Mouse (Mus musculus): ENCODE data around the gene Slu7.

Gene Slu7

GRCm38 (mm10) chr11:43484652-43485051, 51.1 kb downstream of the Slu7 start:
- no peak for DNase-seq (ENCODE audit: low spot score in 2 of 2)

GRCm38 (mm10) chr11:43485855-43486254, 52.3 kb downstream of the Slu7 start:
- DNase-seq (ENCODE audit: low spot score in 2 of 2): no peak

- DNase-seq (ENCODE audit: low spot score in 2 of 2): peak; percentile 69 to 71
These were observed 59.1 kb downstream of the Slu7 start for GRCm38 (mm10) chr11:43492663-43493062.

- peak; percentile 63 to 74 for DNase-seq (ENCODE audit: low spot score in 2 of 2)
These were observed 60.4 kb downstream of the Slu7 start for GRCm38 (mm10) chr11:43493815-43494409.

GRCm38 (mm10) chr11:43495037-43495436, 61.5 kb downstream of the Slu7 start:
- no peak for DNase-seq (ENCODE audit: low spot score in 2 of 2)

- DNase-seq (ENCODE audit: low spot score in 2 of 2): peak; percentile 25 to 53
These were observed 62.0 kb downstream of the Slu7 start for GRCm38 (mm10) chr11:43495532-43495931.

Measured in frontal cortex, postnatal 25 days (tissue).